Mouse (Mus musculus) thymus, adult 2 months (tissue): ENCODE data around the gene Fen1. TPM values are rescaled to one million over a fixed set of nuclear protein-coding genes. Genes with fewer than 3 reads are reported as not detected.
"Not testable (repeated sequence)": the region's sequence is repeated elsewhere in the genome, so short reads cannot be mapped to it uniquely, and the experiment has no call there.

Experiments
- DNase-seq: peaks from one replicate; pipeline ENCODE4 v3.0.0; 2021
- H3K27ac ChIP-seq: fragments of 200-500 bp; 2 replicates; pipeline ENCODE4 v1.5.1; 2012; ENCODE audit warnings: low read length, control low read depth; ENCODE audit not compliant: control insufficient read depth, insufficient read depth
- H3K27me3 ChIP-seq: fragments of 200-500 bp; 2 replicates; pipeline ENCODE4 v1.6.1; 2012; ENCODE audit warnings: mild to moderate bottlenecking, low read length, moderate library complexity, mixed read lengths; ENCODE audit not compliant: control insufficient read depth, insufficient read depth
- H3K36me3 ChIP-seq: fragments of 200-500 bp; 2 replicates; pipeline ENCODE4 v1.6.1; 2012; ENCODE audit warnings: mild to moderate bottlenecking, low read length, moderate library complexity; ENCODE audit not compliant: control insufficient read depth, insufficient read depth
- H3K4me1 ChIP-seq: fragments of 200-500 bp; replicated peaks from 2 replicates; pipeline ENCODE4 v1.6.1; 2012; ENCODE audit warnings: low read length; ENCODE audit not compliant: control insufficient read depth, insufficient read depth
- H3K4me3 ChIP-seq: fragments of 200-500 bp; 2 replicates; pipeline ENCODE4 v1.5.1; 2012; ENCODE audit warnings: mild to moderate bottlenecking, low read length, control low read depth, moderate library complexity; ENCODE audit not compliant: control insufficient read depth, insufficient read depth
- CTCF ChIP-seq: fragments of 200-500 bp; IDR thresholded peaks from 2 replicates; pipeline ENCODE4 v1.5.1; 2012; ENCODE audit warnings: mild to moderate bottlenecking, control low read depth, low read length, moderate library complexity, borderline replicate concordance; ENCODE audit not compliant: control insufficient read depth, poor library complexity, insufficient read depth; ENCODE audit errors: extremely low read depth
- POLR2A ChIP-seq: fragments of 200-500 bp; IDR thresholded peaks from 2 replicates; pipeline ENCODE4 v1.6.1; 2012; ENCODE audit warnings: mild to moderate bottlenecking, low read length, control low read depth, moderate library complexity; ENCODE audit not compliant: control insufficient read depth, poor library complexity, insufficient read depth; ENCODE audit errors: extremely low read depth
- WGBS: fragments of 180-500 bp; shearing (Covaris S2); methylation state at CpG from one replicate; pipeline ENCODE4 v1.1.7; 2018; 5-methylcytosine and 5-hydroxymethylcytosine counted together
- polyA plus RNA-seq: library from polyadenylated mRNA; depleted of rRNA; stranded (reverse); fragments of >200 nt; gene quantifications from 2 replicates; pipeline ENCODE4 v1.2.3, GENCODE M21; 2012; rRNA removed

Fen1 gene
- polyA plus RNA-seq, 1 experiment, result 43.8 TPM

DNA sequence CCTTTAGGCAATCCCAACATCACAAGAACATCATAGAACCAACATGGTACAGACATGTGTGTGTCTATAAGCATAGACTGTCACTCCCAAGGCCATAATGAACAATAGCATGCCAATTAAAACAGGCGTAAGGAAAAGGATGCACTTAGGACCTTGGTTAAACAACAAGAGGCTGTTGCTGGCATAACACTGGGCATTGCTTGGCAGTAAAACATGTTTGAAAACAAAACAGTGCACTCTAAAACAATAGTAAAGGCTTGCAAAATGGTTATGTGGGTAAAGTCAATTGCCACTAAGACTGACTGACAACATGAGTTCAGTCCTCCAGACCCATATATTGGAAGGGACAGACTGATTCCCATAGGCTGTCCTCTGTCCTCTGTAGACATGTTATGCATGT lies 36.0 kb downstream of the Fen1 start:
- no peak for DNase-seq
- TF ChIP-seq POLR2A (no peak), CTCF (no peak)
- H3K4me1 ChIP-seq, result no peaks in the 10 kb centered on the region
- no peaks in the 10 kb centered on the region for H3K27me3 ChIP-seq
- H3K27ac ChIP-seq, result no peak overlapping the region
- H3K4me3 ChIP-seq, result no peak overlapping the region
- 96% methylated on average over 1 of the region's 1 CpGs for WGBS
- no peaks in the 10 kb centered on the region for H3K36me3 ChIP-seq

DNA sequence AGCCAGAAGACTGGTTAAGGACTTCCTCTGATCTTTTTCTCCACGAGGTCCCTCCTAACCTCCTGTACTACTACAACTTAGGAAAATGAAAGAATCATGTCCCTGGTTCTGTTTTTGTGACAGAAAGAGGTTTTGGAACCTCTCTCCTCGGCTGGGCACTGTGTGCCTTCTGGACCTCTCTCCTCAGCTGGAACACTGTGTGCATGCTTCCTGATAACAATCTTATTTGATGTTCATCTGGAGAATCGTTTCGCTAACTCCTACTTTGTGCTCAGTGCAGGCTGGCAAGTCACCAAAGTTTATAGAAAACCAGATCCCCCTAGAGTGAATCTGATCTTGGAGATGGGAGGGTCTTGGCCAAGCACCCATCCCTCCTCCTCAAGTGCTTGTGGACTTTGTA lies 36.9 kb downstream of the Fen1 start:
- no peak for TF ChIP-seq CTCF
- no peak for TF ChIP-seq POLR2A
- H3K36me3 ChIP-seq, result no peaks in the 10 kb centered on the region
- H3K27ac ChIP-seq, result no peak overlapping the region
- WGBS, result 65% methylated on average over 4 of the region's 4 CpGs
- no peak overlapping the region for H3K4me3 ChIP-seq
- H3K4me1 ChIP-seq, result no peaks in the 10 kb centered on the region
- DNase-seq, result no peak
- H3K27me3 ChIP-seq, result no peaks in the 10 kb centered on the region

DNA sequence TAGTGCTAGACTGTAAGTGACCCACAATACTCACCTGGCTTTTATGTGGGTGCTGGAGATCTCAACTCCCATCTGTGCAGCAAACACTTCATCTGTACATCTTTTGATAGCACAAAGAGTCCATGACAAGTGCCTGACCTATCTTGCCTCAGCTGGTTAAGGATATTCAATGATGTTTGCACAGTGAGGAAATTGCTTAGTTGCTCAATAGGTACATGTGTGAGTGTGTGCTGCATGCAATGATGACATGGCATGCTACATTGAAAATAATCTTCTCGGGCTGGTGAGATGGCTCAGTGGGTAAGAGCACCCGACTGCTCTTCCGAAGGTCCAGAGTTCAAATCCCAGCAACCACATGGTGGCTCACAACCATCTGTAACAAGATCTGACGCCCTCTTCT lies 38.0 kb downstream of the Fen1 start:
- H3K4me3 ChIP-seq, H3K27ac ChIP-seq, DNase-seq, H3K4me1 ChIP-seq, H3K27me3 ChIP-seq, H3K36me3 ChIP-seq: not testable (repeated sequence)
- 94% methylated on average over 4 of the region's 4 CpGs for WGBS

DNA sequence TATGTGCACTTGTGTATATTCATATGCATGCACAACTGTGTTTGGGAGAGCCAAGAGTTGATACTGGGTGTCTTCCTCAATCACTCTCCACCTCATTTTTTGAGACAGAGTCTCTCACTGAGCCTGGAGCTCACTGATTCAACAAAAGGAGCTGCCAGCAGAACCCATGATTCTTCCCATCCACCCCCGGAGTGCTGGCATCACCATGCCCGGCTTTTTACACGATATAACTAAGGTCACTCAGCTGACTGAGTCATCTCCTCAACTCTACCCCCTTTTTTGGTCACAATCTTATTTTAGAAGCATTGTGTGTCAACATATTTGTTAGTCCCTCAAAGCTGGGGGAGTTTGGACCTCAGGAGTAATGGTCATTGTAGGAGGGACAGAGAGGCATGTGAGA lies 40.1 kb downstream of the Fen1 start:
- TF ChIP-seq POLR2A, result no peak
- TF ChIP-seq CTCF, result no peak
- DNase-seq, result no peak
- Histone ChIP-seq H3K4me3 (no peak overlapping the region), H3K27ac (no peak overlapping the region), H3K36me3 (no peaks in the 10 kb centered on the region), H3K27me3 (no peaks in the 10 kb centered on the region), H3K4me1 (no peaks in the 10 kb centered on the region)
- 92% methylated on average over 3 of the region's 3 CpGs for WGBS

DNA sequence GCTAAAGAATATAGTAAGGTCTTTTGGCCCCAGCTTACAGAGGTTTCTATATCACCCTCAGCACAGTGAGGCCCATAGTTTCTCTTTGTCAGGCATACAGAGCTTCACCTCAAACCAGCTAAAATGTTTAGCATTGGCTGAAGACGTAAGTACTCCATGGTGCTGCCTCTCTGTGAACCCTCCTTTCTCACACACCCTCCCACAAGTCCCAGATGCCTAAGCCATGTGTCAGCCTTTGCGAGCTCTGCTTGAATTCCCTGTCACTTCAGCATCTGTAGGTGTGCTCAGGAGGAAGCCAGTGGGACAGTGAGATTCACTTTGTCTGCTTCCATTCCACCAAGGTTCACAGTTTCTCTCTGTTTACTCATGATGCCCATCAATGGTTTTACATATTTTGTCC lies 46.2 kb downstream of the Fen1 start:
- DNase-seq, result no peak
- no peak for TF ChIP-seq POLR2A
- Histone ChIP-seq H3K4me1 (no peaks in the 10 kb centered on the region), H3K36me3 (no peaks in the 10 kb centered on the region), H3K27ac (no peak overlapping the region), H3K27me3 (no peaks in the 10 kb centered on the region), H3K4me3 (no peak overlapping the region)
- 96% methylated on average over 2 of the region's 2 CpGs for WGBS

DNA sequence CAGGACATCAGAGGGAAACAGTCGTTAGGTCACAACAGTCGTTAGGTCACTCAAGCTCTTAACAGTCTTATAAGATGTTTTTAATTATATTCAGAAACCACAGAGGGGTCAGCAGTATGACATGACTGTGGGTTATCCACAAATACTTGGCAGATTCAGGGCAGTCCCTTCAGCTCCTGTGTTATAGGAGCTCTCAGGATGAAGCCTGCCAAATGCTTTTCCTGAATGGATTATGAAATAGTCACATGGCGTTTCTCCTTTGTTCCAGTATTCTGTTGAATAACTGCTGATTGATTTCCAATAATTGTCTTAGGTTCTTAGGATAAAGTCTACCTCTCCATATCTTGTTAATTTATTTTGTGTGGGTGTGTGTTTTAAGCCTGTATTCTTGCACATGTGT lies 54.8 kb downstream of the Fen1 start:
- no peaks in the 10 kb centered on the region for H3K27me3 ChIP-seq
- DNase-seq, result no peak
- TF ChIP-seq POLR2A (no peak), CTCF (no peak)
- no peaks in the 10 kb centered on the region for H3K36me3 ChIP-seq
- no peak overlapping the region for H3K27ac ChIP-seq
- no peak overlapping the region for H3K4me3 ChIP-seq
- no peaks in the 10 kb centered on the region for H3K4me1 ChIP-seq
- WGBS, result 95% methylated on average over 3 of the region's 3 CpGs

Other genes starting within 250 kb of the Fen1 start
- gene Fth1, start 223.6 kb downstream of the Fen1 start, polyA plus RNA-seq, result 2,238 and 2,885 TPM in 2 replicates
- gene Best1, start 202.5 kb downstream of the Fen1 start, polyA plus RNA-seq, result 0.31 and 0.33 TPM in 2 replicates
- gene Rab3il1, start 202.5 kb downstream of the Fen1 start, polyA plus RNA-seq, result 12.8 and 15.7 TPM in 2 replicates
- 13.6 and 19.9 TPM in 2 replicates for gene Fads3, start 162.6 kb downstream of the Fen1 start, polyA plus RNA-seq
- 36.3 and 45.6 TPM in 2 replicates for gene Fads2, start 102.4 kb downstream of the Fen1 start, polyA plus RNA-seq
- gene Fads1, start 21.3 kb downstream of the Fen1 start, polyA plus RNA-seq, result 50.2 and 51.4 TPM in 2 replicates
- gene Tmem258, start 155 bp downstream of the Fen1 start, polyA plus RNA-seq, result 159 and 189 TPM in 2 replicates
- gene Myrf, start 36.6 kb upstream of the Fen1 start, polyA plus RNA-seq, result 2.7 and 4.9 TPM in 2 replicates
- gene Dagla, start 100.7 kb upstream of the Fen1 start, polyA plus RNA-seq, result 3.0 and 3.2 TPM in 2 replicates
- gene Syt7, start 184.9 kb upstream of the Fen1 start, polyA plus RNA-seq, result 1.8 and 2.7 TPM in 2 replicates